33 mouse cellular contexts compared by ENCODE assay signal in genomic region chr3:110350075-110350474, GRCm38 (mm10).
DNase-seq lines count a peak whose midpoint lies in the region; ATAC-seq lines count a peak whose summit lies in the region.
"Had no signal": no experiment of that assay in that cellular context is flagged by ENCODE, and none has a peak within 500 bp of the region (broad histone marks: within the 10 kb centered on the region; RNA-seq: fewer than 3 reads in every experiment).

No protein-coding gene starts in this region.

- H3K27ac ChIP-seq in forebrain, embryonic 15.5 days (replicated peaks), result no peak overlapping the region
- H3K27ac ChIP-seq in forebrain, embryonic 16.5 days (ENCODE audit: low read length), result no peak overlapping the region
- no peak overlapping the region for H3K27ac ChIP-seq in hindbrain, embryonic 11.5 days (ENCODE audit: low read depth, low read length)
- no peak overlapping the region for H3K27ac ChIP-seq in hindbrain, embryonic 12.5 days
- H3K27ac ChIP-seq: embryonic facial prominence, embryonic 10.5 days; embryonic facial prominence, embryonic 13.5 days; forebrain, embryonic 12.5 days; heart, embryonic 15.5 days; hindbrain, embryonic 15.5 days; intestine, embryonic 15.5 days had no signal

- H3K4me1 ChIP-seq in forebrain, embryonic 15.5 days, result no peaks in the 10 kb centered on the region
- no peaks in the 10 kb centered on the region for H3K4me1 ChIP-seq in forebrain, embryonic 16.5 days (replicated peaks; ENCODE audit: control insufficient read depth, insufficient read depth, low read length)
- H3K4me1 ChIP-seq in hindbrain, embryonic 11.5 days (replicated peaks; ENCODE audit: control insufficient read depth, insufficient read depth, low read length), result no peaks in the 10 kb centered on the region
- no peaks in the 10 kb centered on the region for H3K4me1 ChIP-seq in hindbrain, embryonic 12.5 days
- H3K4me1 ChIP-seq: embryonic facial prominence, embryonic 10.5 days; embryonic facial prominence, embryonic 13.5 days; forebrain, embryonic 12.5 days; heart, embryonic 12.5 days; heart, embryonic 15.5 days; hindbrain, embryonic 15.5 days; intestine, embryonic 15.5 days had no signal

- H3K36me3 ChIP-seq in forebrain, embryonic 15.5 days, result no peaks in the 10 kb centered on the region
- no peaks in the 10 kb centered on the region for H3K36me3 ChIP-seq in forebrain, embryonic 16.5 days (ENCODE audit: control insufficient read depth, insufficient read depth)
- H3K36me3 ChIP-seq in hindbrain, embryonic 11.5 days (ENCODE audit: control insufficient read depth, insufficient read depth, low read length), result no peaks in the 10 kb centered on the region
- H3K36me3 ChIP-seq in hindbrain, embryonic 12.5 days, result no peaks in the 10 kb centered on the region
- H3K36me3 ChIP-seq: embryonic facial prominence, embryonic 10.5 days; embryonic facial prominence, embryonic 13.5 days; forebrain, embryonic 12.5 days; G1E; heart, embryonic 12.5 days; heart, embryonic 15.5 days; hindbrain, embryonic 15.5 days; intestine, embryonic 15.5 days had no signal

- 44% methylated on average over 5 of the region's 5 CpGs for WGBS in forebrain, embryonic 15.5 days
- 44% methylated on average over 5 of the region's 5 CpGs for WGBS in forebrain, embryonic 16.5 days
- WGBS in hindbrain, embryonic 11.5 days, result 76% methylated on average over 5 of the region's 5 CpGs
- 71% methylated on average over 5 of the region's 5 CpGs for WGBS in hindbrain, embryonic 12.5 days

- no peak for DNase-seq in hindbrain, embryonic 11.5 days (ENCODE audit: low spot score)
- peak; percentile 7 to 14 for DNase-seq in left cerebral cortex, postnatal 25 days (ENCODE audit: low spot score in 2 of 2)
- DNase-seq in left cerebral cortex, postnatal 4 days, result no peak
- DNase-seq in right cerebral cortex, postnatal 4 days, result no peak
- no peak for DNase-seq in cerebellum, postnatal 36 days
- DNase-seq: adrenal gland, adult 8-10 months; adrenal gland, postnatal 25 days; B cell, adult 2 months; cerebellum, adult 18-20 months; cerebellum, adult 9-10 months; cerebellum, postnatal 14 days; embryo, embryonic 11 days; forebrain, postnatal 0 days; gastrocnemius, postnatal 10 days; gastrocnemius, postnatal 36 days; heart, postnatal 10 days; heart, postnatal 36 days; kidney, adult 11 months; kidney, adult 8-10 months had no signal

- H3K9me3 ChIP-seq in forebrain, embryonic 15.5 days, result no peaks in the 10 kb centered on the region
- no peaks in the 10 kb centered on the region for H3K9me3 ChIP-seq in forebrain, embryonic 16.5 days (ENCODE audit: control insufficient read depth, low read length)
- H3K9me3 ChIP-seq in hindbrain, embryonic 11.5 days (ENCODE audit: control insufficient read depth, low read length), result no peaks in the 10 kb centered on the region
- H3K9me3 ChIP-seq in hindbrain, embryonic 12.5 days (replicated peaks), result no peaks in the 10 kb centered on the region
- H3K9me3 ChIP-seq: embryonic facial prominence, embryonic 10.5 days; embryonic facial prominence, embryonic 13.5 days; forebrain, embryonic 12.5 days; heart, embryonic 12.5 days; heart, embryonic 15.5 days; hindbrain, embryonic 15.5 days; intestine, embryonic 15.5 days had no signal

- no peak overlapping the region for H3K4me2 ChIP-seq in forebrain, embryonic 15.5 days (replicated peaks)
- H3K4me2 ChIP-seq in forebrain, embryonic 16.5 days (ENCODE audit: low read length), result no peak overlapping the region
- H3K4me2 ChIP-seq in hindbrain, embryonic 11.5 days (replicated peaks; ENCODE audit: low read depth, low read length), result no peak overlapping the region
- H3K4me2 ChIP-seq in hindbrain, embryonic 12.5 days (replicated peaks), result no peak overlapping the region
- H3K4me2 ChIP-seq: embryonic facial prominence, embryonic 13.5 days; forebrain, embryonic 12.5 days; heart, embryonic 12.5 days; heart, embryonic 15.5 days; hindbrain, embryonic 15.5 days; intestine, embryonic 15.5 days had no signal

- H3K9ac ChIP-seq in forebrain, embryonic 15.5 days (replicated peaks), result no peak overlapping the region
- H3K9ac ChIP-seq in forebrain, embryonic 16.5 days (replicated peaks; ENCODE audit: low read depth, low read length), result no peak overlapping the region
- no peak overlapping the region for H3K9ac ChIP-seq in hindbrain, embryonic 11.5 days (ENCODE audit: low read depth, low read length)
- no peak overlapping the region for H3K9ac ChIP-seq in hindbrain, embryonic 12.5 days
- H3K9ac ChIP-seq: embryonic facial prominence, embryonic 13.5 days; forebrain, embryonic 12.5 days; forebrain, postnatal 0 days; heart, embryonic 12.5 days; heart, embryonic 15.5 days; hindbrain, embryonic 15.5 days; intestine, embryonic 15.5 days had no signal

- H3K27me3 ChIP-seq in forebrain, embryonic 15.5 days, result no peaks in the 10 kb centered on the region
- H3K27me3 ChIP-seq in forebrain, embryonic 16.5 days (replicated peaks; ENCODE audit: control insufficient read depth, insufficient read depth, low read length), result no peaks in the 10 kb centered on the region
- no peaks in the 10 kb centered on the region for H3K27me3 ChIP-seq in hindbrain, embryonic 11.5 days (ENCODE audit: control insufficient read depth, insufficient read depth, low read length)
- H3K27me3 ChIP-seq in hindbrain, embryonic 12.5 days, result no peaks in the 10 kb centered on the region
- H3K27me3 ChIP-seq: CH12.LX; embryonic facial prominence, embryonic 13.5 days; forebrain, embryonic 12.5 days; heart, embryonic 12.5 days; heart, embryonic 15.5 days; hindbrain, embryonic 15.5 days; intestine, embryonic 15.5 days had no signal

- H3K4me3 ChIP-seq in forebrain, embryonic 15.5 days, result no peak overlapping the region
- no peak overlapping the region for H3K4me3 ChIP-seq in forebrain, embryonic 16.5 days (replicated peaks; ENCODE audit: low read length)
- H3K4me3 ChIP-seq in hindbrain, embryonic 11.5 days (ENCODE audit: low read depth, low read length), result no peak overlapping the region
- H3K4me3 ChIP-seq in hindbrain, embryonic 12.5 days, result no peak overlapping the region
- H3K4me3 ChIP-seq: embryonic facial prominence, embryonic 10.5 days; embryonic facial prominence, embryonic 13.5 days; erythroblast, embryonic 14.5 days; forebrain, embryonic 12.5 days; heart, embryonic 12.5 days; heart, embryonic 15.5 days; hindbrain, embryonic 15.5 days; intestine, embryonic 15.5 days had no signal

- intact Hi-C loops in left cerebral cortex, postnatal 25 days (cut with DNase I), result loop anchor here (1.0 kb wide), 1 partner anchor 100 kb away; the partner anchor contains the start of gene Prmt6
- intact Hi-C loops in left cerebral cortex, postnatal 4 days (cut with DNase I), result no loop called here

- peak; percentile 41; the same call in 1 of the 2 replicates for ATAC-seq in forebrain, embryonic 15.5 days (replicated peaks)
- no peak for ATAC-seq in forebrain, embryonic 16.5 days
- ATAC-seq in hindbrain, embryonic 11.5 days (ENCODE audit: low FRiP score), result 0 out of 2 replicates have a peak, but pooled peaks have one; percentile 45
- ATAC-seq in hindbrain, embryonic 12.5 days (ENCODE audit: low FRiP score), result no peak
- ATAC-seq: activated CD4-positive, CD25-positive, alpha-beta regulatory T cell, adult 4 months; forebrain, postnatal 0 days; intestine, embryonic 15.5 days had no signal

Comparison
In these comparisons a context has a peak if more than half of its experiments do, and no peak if none do; other contexts are left out.
1. ATAC-seq: peak in forebrain, embryonic 15.5 days (single experiment) and hindbrain, embryonic 11.5 days (single experiment); none in forebrain, embryonic 16.5 days (single experiment) and hindbrain, embryonic 12.5 days (single experiment).
2. DNase-seq: peak in left cerebral cortex, postnatal 25 days (2 of 2); none in hindbrain, embryonic 11.5 days (single experiment), left cerebral cortex, postnatal 4 days (single experiment), right cerebral cortex, postnatal 4 days (single experiment) and cerebellum, postnatal 36 days (0 of 2).